Mouse (Mus musculus): ENCODE results near the gene Foxc2.
"Not testable (repeated sequence)": the region's sequence is repeated elsewhere in the genome, so short reads cannot be mapped to it uniquely, and the experiment has no call there.

The Foxc2 gene

DNA sequence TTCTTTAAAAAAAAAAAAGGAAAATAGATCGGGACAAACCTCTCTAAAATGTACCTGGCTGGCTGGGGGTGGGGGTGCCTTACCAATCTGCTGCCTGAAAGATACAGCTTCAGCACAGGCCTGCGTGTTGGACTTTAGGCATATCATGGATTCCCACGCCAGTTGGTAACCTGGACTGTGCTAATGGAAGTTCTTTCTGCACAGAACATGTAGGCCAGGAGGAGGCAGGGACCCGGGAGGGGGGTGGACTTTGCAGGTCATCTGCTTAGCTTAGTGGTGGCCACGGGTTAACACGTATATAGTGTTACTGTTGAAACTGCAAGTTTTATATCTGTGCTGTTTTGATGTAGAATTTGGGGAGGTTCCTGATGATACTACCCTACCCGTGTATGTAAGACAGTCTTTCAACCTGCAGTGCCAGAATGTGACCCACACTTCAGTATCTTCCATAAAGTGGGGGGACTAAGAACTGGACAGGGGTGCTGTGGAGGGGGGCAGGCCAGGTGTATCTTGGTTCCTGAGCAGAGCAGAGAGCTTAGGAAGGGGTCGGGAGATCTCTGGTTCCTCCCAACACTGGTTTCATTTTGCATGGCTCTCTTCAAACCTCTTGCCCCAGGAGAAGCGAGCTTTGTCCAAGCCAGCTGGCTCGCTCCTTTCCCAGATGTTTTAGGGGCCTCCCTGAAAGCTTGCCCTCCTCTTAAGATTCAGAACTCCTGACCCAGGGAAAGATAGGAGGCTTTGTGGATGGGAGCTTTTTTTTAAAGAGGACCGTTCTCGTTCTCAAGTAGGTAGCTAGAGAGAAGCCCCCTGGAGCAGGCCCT is 3.9 kb downstream of the Foxc2 start:
- DNase-seq: no peak

DNA sequence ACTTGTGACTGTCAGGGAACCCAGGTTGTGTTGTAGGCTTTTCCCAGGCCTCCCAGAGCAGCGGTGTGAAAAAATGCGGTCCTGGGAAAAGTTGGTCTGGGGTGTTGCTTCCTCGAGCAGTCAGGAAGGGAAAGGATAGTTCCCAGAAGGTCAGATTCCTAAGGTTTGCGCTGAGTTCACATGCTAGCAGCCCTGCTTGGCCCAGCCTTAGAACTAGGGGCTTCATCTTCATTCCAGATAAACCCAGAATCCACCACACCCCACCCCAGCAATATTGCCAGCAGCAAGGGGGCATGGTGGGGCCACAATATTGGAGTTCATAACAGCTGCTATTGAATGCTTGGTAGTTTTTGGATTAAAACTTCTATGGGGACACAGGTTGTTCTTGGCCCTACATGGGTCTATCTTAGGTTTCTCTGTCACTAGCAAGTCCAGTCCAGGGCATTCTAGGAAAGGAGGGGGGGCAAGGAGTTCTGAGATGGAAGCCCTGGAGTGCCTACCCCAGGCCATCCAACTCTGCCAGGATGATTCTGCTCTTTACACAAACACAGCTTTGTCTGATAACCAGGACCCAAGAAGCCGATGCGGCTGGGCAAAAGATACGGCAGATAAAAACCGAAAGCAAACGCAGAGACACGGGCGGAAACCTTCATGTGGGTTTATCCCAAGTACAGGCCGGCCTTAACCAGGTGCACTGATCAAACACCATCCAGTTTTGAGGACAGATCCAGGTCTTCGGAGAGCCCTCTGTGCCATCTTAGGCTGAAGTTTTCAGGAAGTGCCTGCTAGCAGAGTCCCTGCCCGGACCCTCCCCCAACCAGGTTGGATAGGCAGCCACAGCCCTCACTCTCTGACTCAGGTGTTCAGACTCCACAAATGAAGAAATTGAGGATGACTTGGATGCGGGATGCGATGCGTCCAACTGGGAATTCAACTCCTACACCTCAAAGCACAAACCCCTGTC is 4.8 kb downstream of the Foxc2 start:
- DNase-seq: no peak

DNA sequence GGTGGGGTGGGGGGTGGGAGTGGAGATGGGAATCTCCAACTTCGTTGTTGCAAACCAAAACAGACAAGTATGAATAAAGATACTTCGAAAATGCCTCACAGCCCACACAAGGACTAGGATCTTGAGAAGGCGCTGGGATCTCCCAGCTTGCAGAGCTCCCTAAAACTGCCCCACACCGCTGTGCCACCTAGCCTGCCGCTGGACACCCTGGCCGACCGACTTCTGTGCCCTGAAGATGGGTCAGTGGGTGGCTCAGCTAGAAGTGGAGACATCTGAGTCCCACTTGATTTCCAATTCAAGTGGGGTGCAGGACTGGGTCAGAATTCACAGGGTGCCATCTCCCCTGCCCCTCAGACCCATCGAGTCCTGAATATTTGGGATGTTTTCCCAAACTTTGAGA is 5.7 kb downstream of the Foxc2 start:
- DNase-seq: no peak

DNA sequence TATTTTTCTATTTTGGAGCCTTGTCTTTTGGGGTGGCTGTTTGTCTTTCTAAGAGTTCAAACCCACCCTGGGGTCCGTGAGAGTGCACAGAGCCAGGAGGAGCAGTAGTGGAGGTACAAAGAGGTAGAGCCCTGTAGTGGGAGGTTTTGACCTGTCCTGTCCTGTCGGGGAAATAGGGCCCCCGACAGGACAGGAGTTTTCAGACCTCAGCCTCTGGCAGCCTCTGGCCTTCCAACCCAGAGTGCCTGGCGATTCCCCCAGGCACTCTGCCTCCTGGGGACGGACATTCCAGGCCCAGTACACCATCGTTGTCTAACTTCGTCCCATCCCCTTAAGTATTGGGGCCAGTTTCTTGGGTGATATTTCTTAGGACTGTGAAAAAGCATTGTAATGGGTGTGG is 6.4 kb downstream of the Foxc2 start:
- DNase-seq: no peak

DNA sequence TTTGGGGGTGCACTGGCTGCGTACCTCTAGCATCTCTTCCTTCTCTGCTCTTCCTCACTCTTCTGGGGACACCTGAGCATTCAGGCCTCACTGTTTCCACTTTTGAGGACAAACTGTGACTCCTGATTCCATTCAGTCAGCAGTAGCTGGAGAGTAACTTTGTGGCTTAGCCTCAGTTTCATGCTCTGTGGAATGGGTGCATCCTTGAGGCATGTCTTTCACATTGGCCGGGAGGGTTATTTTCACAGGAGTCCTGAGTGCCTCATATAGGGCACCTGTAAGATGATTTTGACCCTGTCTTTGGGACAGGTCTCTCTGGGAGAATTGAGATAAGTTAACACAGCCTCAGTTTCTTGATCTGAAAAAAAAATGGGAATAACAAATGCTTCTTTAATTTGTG is 7.1 kb downstream of the Foxc2 start:
- DNase-seq: no peak

DNA sequence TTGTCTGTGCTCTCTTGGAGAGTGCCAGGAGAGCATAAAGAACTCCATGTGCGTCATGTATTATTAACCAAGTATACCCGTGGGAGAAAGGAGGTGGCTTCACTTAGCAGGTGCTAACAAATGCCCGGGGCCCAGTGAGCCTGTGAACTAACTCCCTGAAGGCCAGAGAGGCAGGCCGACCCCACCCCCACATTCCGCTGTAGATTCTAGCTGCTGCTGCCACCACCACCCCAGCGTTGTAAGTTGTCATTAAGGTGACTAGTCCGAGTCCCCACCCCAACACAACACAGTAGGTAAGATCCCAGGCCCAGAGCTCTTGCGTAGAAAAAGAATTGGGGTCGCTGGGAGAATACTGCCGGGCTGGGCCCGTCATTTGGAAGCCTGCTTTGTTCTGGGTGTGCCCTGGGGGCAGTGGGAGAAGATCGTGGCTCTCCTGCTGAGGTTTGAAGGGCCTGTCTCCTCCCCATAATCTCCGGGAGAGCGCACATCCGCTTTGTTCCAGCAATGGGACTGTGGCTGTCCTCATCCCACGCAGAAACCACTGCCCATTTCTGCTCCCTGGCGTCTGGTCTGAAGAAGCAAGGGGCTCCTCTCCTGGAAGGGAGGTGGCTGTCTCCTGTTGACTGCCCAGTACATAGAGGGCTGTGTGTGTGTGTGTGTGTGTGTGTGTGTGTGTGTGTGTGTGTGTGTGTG is 8.7 kb downstream of the Foxc2 start:
- no peak for DNase-seq

DNA sequence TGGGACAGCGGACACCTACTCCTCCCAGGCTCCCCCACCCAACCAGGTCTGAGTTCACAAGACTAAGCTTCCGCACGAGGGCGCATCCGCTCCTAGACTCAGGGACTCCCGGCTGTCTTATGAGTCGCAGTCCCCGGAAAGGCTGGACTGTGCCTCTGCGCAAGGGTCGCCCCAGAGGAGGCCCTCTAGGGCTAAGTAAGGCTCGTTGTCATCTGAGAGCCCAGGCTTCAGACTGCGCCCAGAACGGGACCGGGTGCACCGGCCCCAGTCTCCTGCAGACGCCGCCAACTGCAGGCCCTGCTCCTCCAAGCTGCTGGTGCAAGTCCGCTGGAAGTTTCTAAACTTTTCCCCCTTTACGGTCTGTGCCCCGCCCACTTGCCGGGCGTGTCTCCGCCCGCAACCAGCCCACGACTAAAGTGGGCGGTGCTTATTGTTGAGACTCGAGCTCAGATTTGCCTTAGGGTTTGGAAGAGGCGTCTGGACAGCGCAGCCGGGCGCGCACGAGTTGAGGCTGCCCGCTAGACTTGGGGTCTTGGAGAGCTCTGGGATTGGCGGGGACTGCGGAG is 9.4 kb downstream of the Foxc2 start:
- DNase-seq: no peak

DNA sequence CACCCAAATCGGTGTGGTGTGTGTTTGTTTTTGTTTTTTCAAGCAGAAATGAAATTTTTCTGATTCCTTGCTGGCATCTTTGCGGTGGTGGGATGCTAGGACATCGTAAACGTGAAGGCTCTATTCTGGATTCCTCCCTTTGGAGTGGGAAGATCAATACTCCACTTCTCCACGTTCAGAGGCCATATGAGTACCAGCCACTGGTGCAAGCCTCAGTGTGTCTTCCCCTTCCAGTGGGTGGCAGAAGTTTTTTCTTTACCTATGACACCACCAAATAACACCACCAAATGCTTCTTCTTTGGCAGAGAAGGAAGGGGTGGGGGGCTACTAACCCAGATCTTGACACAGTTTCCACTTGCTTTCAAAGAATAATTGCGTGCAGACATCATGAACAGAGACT is 10.2 kb downstream of the Foxc2 start:
- no peak for DNase-seq

DNA sequence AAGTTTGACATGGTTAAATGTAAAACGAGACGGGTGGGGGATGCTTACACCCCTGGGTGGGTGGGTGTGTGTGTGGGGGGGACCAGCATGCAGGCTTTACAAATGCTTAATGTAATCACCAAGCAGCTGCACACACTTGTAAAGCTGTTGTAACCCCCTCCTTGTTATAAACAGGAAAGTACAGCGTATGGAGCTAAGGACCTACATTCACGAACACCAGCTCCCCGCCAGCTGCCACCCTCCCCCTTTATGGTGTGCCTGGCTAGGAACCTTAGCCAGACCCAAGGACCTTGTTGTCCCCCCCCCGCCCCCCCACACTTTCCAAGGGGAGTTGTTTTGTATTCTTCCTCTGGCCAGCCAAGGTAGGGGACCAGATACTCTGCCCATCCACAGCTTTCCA is 10.7 kb downstream of the Foxc2 start:
- no peak for DNase-seq

DNA sequence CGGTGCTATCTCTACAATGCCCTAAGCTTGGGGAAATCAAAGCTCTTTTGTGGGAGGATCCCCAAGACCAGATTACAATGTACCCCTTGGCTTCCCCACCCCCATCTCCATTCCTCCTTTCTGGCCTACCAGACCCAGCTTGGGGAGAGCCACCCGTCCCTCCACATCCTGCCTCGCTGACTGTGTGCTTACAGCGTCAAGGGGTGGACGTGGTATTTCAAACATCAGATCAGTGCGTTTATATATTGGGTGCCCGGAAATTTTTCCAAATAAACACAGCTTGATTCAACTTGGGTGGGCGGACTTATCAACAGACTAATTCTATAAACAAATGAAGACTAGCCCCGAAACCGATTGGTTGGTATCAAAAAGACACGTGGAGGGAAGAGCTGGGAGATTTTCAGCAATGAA is 11.3 kb downstream of the Foxc2 start:
- DNase-seq: no peak

DNA sequence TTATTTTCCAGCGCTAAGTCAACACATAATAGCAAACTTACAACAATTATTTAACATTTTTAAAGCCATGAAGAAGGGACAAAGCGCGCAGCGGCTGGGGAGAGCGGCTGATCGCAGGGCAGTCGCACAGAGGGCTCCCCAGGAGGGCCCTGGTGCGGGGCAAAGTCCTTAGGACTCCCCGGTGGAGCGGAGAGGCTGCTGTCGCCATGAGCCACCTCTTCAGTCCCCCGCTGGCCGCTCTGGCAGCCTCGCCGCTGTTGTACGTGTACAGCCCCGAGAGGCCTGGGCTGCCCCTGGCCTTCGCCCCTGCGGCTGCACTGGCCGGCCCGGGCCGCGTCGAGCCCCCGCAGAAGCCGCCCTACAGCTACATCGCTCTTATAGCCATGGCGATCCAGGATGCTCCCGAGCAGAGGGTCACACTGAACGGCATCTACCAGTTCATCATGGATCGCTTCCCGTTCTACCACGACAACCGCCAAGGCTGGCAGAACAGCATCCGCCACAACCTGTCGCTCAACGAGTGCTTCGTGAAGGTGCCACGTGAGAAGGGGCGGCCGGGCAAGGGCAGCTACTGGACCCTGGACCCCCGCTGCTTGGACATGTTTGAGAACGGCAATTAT is 11.9 kb downstream of the Foxc2 start, which contains the start of gene Foxl1:
Gene Foxl1, plus strand, starts transcription at position 185 of the 620 bp plus-strand sequence.
- no peak for DNase-seq

DNA sequence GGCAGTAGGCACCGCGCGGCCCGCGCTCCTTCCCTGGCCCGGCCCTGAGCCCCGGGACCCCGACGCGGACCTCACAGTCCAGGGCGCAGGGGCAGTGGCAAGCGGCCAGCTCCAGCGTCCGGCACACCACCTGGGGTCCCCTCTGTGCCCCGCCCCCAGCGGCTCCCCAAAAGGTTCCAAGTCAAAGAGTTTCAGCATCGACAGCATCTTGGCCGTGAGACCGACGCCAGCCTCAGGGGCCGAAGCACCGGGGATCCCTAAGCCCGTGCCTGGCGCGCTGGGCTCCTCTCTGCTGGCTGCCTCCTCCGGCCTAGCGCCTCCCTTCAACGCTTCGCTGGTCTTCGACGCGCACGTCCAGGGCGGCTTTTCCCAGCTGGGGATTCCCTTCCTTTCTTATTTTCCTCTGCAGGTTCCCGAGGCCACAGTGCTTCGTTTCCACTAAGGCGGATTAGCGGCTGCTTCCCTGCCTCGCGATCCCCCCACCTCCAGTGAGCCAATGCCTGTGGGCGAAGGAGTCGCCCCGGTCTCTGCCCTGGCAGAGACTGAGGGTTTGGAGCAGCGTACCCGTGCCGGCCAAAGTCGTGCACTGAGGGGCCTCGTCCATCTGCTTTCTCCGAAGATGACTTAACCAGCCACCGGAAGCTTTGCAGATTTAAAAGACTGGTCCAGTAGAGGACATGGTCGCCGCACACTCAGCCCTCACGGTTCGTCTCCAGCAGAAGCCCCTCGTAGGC is 12.7 kb downstream of the Foxc2 start:
- DNase-seq: no peak

DNA sequence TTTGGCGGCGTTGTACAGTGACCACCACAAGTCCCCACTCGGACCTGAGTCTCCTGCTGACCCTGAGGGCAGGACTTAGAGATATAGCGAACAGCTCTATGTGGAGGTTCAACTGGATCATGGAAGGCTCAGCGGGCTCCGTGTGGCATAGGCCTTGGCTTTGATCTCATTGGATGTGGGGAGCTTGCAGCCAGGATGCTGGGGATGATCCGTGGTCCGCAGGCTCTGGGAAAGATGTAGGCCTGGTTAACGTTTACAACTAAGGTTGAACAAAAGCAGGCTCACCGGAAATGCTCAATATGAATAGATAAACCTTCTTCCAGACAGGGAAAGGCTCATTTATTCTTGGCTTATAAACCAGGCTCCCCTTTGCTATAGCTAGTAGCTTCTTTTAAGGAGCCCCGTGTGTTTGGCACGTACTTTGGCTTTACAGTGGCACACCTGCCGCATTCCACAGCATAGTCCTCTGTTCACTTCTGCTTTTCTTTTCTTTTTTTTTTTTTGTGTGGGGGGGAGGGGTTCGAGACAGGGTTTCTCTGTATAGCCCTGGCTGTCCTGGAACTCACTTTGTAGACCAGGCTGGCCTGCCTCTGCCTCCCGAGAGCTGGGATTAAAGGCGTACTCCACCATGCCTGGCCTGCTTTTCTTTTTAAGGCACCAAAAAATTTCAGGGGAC is 13.4 kb downstream of the Foxc2 start:
- DNase-seq: no peak

DNA sequence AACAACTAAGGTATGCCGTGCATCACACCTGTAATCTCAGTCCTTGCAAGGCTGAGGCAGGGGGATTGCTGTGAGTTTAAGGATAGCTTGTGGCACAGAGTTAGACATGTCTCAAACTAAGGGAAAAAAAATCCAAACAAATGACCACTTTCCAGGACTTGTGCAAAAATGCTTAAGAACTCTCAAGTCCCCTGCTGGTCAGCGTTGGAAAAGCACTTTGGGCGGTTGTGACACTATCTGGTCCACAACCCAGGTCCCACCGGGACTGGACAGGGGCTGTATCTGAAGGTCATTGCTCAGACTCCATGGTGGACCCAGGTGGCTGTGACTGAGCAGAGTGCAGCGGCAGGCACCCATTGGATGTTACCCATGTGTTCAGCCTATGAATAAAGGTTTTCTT is 14.6 kb downstream of the Foxc2 start:
- no peak for DNase-seq

DNA sequence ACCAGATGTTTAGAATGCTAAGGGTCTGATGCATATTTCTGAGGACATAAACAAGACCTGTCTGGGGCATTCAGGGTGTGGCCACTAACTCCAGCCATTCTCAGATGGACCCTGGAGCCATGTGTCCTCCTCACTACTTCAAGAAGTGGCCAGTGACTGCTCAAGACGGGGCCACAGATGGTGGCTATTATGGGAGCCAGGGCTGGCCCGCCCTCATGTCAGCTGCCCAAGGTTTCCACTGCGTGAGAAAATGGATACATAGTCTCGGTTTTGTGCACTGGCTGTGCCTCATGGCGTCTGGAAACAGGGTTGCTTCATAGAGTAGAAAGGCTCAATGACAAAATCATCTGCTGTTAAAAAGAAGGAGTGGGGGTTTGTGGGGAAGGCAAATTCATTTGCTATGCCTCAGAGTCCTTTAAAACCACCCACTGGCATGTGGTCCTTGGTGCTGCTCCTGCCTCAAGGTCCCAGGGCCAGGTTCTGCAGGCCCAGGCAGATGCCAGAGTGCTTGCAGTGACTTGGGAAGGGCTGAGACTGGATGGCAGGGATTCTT is 17.1 kb downstream of the Foxc2 start:
- no peak for DNase-seq

DNA sequence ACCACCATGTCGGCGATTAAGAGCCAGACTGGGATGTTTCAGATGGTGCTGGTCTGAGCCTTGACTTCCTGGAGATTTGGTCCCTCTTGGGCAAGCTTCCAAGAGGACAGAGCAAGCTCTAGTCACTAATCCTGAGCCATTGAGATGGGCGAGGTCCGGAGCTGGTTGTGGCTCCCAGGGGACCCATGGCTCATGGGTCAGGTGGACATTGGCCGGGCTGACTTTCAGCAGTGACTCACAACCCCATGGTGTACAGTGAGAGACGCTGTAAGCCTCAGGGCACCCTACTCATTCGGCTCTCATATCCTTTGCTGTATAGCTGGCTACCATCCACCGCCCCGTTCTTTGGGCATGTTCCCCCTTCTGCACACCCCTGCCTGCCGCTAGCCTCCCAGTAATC is 18.1 kb downstream of the Foxc2 start:
- no peak for DNase-seq

DNA sequence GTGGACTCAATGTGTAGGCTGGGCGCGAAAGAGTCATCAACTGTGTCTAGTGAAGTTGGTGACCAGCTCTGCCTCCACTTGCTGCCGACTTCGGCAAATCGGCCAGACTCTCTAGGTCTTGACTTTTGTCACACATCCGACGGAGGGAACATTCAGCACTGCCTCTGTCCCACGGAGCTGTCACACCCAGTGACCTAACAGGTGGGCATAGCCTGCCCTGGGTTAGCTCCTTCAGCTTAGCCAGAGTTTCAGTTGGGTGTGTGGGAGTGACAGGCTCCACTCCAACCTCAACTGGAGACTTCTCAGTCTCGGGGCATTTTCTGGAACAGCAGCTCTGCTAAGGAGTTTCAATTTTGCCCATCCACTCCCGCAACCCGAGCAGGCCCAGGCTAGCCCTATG is 18.5 kb downstream of the Foxc2 start:
- no peak for DNase-seq

DNA sequence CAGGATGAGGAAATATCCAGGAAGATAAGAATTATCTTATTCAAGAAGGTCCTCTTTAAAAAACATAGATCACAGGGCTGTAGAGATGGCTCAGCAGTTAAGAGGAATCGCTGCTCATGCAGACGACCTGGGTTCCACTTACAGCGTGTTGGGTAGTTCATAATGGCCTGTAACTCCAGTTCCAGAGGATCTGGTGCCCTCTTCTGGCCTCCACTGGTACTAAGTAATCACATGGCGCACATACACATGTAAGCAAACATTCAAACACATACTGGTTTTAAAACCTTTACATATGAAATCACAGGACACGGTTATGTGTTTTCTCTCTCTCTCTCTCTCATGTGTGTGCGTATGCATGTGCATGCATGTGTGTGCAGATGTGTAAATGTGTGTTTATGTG is 20.9 kb downstream of the Foxc2 start:
- no peak for DNase-seq

DNA sequence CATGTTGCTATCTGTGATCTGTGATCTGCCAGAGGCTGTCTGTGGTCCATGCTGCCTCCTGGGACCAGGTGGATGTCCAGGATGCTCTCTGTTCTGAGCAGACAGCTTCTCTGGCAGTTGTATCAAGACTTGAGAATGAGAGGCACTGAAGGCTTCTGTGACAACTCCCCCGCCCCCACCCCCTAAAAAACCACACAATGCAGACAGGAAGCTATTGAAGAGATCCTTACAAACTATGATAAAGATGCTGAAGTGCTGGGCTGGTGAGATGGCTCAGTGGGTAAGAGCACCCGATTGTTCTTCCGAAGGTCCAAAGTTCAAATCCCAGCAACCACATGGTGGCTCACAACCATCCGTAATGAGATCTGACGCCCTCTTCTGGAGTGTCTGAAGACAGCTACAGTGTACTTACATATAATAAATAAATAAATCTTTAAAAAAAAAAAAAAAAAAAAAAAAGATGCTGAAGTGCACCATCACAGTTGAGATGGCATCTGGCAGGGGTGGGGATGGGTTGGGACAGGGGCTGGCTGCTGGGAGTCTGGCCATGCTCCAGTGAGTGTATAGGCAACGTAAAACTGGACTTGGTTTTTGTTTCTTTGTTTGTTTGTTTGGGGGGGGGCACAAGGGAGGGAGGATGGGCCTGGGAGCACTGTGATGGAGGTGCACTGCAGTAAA is 29.6 kb downstream of the Foxc2 start:
- DNase-seq: not testable (repeated sequence)

DNA sequence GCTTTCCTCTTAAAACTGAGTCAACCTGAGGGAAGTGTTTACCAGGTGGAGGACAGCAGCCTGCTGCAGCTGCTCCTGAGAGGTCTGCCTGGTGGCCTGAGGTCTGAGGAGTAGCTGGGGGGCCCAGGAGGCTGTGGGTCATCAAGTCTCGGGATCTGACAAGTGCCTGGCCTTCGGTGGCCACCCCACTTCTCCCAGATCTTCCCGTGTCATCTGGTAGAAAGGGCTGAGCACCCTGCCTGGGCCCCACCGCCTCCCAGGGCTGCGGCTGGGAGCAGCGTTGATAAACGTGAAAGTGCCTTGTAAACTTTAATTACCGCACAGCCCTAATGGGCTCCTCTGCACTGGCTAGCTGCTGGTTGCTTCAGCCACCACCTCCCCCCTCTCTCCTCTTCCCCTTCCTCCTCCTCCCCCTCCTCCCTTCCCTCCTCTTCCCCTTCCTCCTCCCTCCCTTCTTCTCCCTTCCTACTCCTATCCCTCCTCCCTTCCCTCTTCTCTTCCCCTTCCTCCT is 32.7 kb downstream of the Foxc2 start:
- no peak for DNase-seq
